In genomic region chr7:29247314-29247700, GRCm38 (mm10) we compare ENCODE assay signal across 8 mouse cellular contexts. TPM values are rescaled to one million over a fixed set of nuclear protein-coding genes. Genes with fewer than 3 reads are reported as not detected.
DNase-seq lines count a peak whose midpoint lies in the region; ATAC-seq lines count a peak whose summit lies in the region.

No protein-coding gene starts in this region.

- peak overlapping the region; percentile 38 for H3K4me2 ChIP-seq in hindbrain, embryonic 14.5 days (replicated peaks)

- H3K4me3 ChIP-seq in hindbrain, embryonic 14.5 days (replicated peaks; ENCODE audit: low read length) = peak overlapping the region; percentile 10; the same call in 1 of the 2 replicates

- H3K9ac ChIP-seq in hindbrain, embryonic 14.5 days = no peak overlapping the region

- H3K4me1 ChIP-seq in hindbrain, embryonic 14.5 days (replicated peaks; ENCODE audit: control insufficient read depth, insufficient read depth, low read length) = no peaks in the 10 kb centered on the region

- H3K27ac ChIP-seq in hindbrain, embryonic 14.5 days = no peak overlapping the region

- H3K36me3 ChIP-seq in hindbrain, embryonic 14.5 days (replicated peaks; ENCODE audit: control insufficient read depth, insufficient read depth) = peaks cover 18% of the 10 kb centered on the region; the same call in 1 of the 2 replicates

- 26% methylated on average over 16 of the region's 16 CpGs for WGBS in hindbrain, embryonic 14.5 days

- H3K9me3 ChIP-seq in hindbrain, embryonic 14.5 days (ENCODE audit: control insufficient read depth, low read length) = no peaks in the 10 kb centered on the region

- DNase-seq in NIH3T3 (ENCODE audit: low read depth) = peak; percentile 85
- DNase-seq in cerebellum, adult 9-11 months = peak; percentile 63
- peak; percentile 74 to 77 for DNase-seq in frontal cortex, postnatal 36 days (ENCODE audit: low spot score in 2 of 2)
- peak; percentile 76 for DNase-seq in hindbrain, embryonic 14.5 days (ENCODE audit: low spot score)
- peak; percentile 51 to 72 for DNase-seq in left cerebral cortex, postnatal 14 days (ENCODE audit: low spot score in 2 of 2)
- DNase-seq in mesoderm, embryonic 11.5 days (ENCODE audit: low read depth, low spot score) = peak; percentile 74
- DNase-seq in right cerebral cortex, postnatal 25 days = peak; percentile 64
- peak; percentile 76 to 89 for DNase-seq in urinary bladder, postnatal 4 days (ENCODE audit: low spot score in 2 of 2)

- no peak for ATAC-seq in hindbrain, embryonic 14.5 days (ENCODE audit: low FRiP score)

- peaks cover 23% of the 10 kb centered on the region for H3K27me3 ChIP-seq in hindbrain, embryonic 14.5 days (ENCODE audit: control insufficient read depth, insufficient read depth, low read length)

- intact Hi-C loops in left cerebral cortex, postnatal 14 days (cut with DNase I) = loop anchor here (2.0 kb wide), 1 partner anchor 49 kb away; no protein-coding TSS in a partner anchor

RNA-seq across cellular contexts. Expression of gene 2200002D01Rik, which starts 1.0 kb away (rescaled TPM):
- 0.61 and 0.67 TPM in 2 replicates for polyA plus RNA-seq in hindbrain, embryonic 14.5 days (2014; fragmentation: Nextera tagmentation; extraction: Ambion mirVana)
- total RNA-seq in left cerebral cortex, postnatal 14 days (2021) = not detected

RNA-seq across cellular contexts. Expression of gene Yif1b, which starts 9.2 kb away (rescaled TPM):
- 96.6 and 101 TPM in 2 replicates for polyA plus RNA-seq in hindbrain, embryonic 14.5 days (2014; fragmentation: Nextera tagmentation; extraction: Ambion mirVana)
- 10 to 100 TPM; 48.4 to 50.9 TPM for total RNA-seq in left cerebral cortex, postnatal 14 days (2021)

RNA-seq across cellular contexts. Expression of gene Kcnk6, which starts 15.0 kb away (rescaled TPM):
- 0.66 and 0.78 TPM in 2 replicates for polyA plus RNA-seq in hindbrain, embryonic 14.5 days (2014; fragmentation: Nextera tagmentation; extraction: Ambion mirVana)
- total RNA-seq in left cerebral cortex, postnatal 14 days (2021) = 1 to 10 TPM; 3.0 to 3.5 TPM

RNA-seq across cellular contexts. Expression of gene Catsperg1, which starts 33.5 kb away (rescaled TPM):
- polyA plus RNA-seq in hindbrain, embryonic 14.5 days (2014; fragmentation: Nextera tagmentation; extraction: Ambion mirVana) = 2.6 and 3.3 TPM in 2 replicates
- 1 to 10 TPM; 1.3 to 1.5 TPM for total RNA-seq in left cerebral cortex, postnatal 14 days (2021)

RNA-seq across cellular contexts. Expression of gene Spint2, which starts 34.4 kb away (rescaled TPM):
- 71.3 and 73.2 TPM in 2 replicates for polyA plus RNA-seq in hindbrain, embryonic 14.5 days (2014; fragmentation: Nextera tagmentation; extraction: Ambion mirVana)
- total RNA-seq in left cerebral cortex, postnatal 14 days (2021) = 10 to 100 TPM; 11.5 to 19.4 TPM
